Mouse (Mus musculus): ENCODE measurements at regions not wholly inside any gene's neighbourhood (a gene's known extent, or its start where the extent isn't known, plus 50 kb on each side); places are given as distances from the start of the nearest gene placed in this dataset.
A peak's percentile ranks its signal among the peaks of the same experiment; 100 is the strongest.

DNA sequence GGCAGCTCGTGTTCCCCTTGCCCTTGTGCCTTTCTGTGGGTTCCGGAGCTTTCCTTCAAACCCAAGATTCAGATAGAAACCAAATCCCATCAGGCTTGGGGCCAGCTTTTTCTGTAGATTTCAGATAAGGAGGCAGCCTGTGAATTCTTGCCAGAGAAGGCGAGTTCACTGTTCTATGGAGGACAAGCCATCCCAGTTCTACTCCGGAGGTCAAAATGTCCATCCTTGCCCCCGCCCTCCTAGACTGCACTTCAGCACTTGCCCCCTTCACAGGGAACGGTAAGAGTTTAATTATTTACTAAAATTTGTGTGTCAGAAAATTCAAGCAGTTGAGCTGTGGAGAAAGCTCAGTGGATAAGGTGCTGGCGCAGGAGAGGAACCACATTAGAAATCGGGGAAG, 97.1 kb upstream of the Adgrl2 start:
- no peaks in the 10 kb centered on the region for H3K27me3 ChIP-seq (replicated peaks; ENCODE audit: control insufficient read depth, insufficient read depth, low read length)
- no peak overlapping the region for H3K27ac ChIP-seq (ENCODE audit: low read depth, low read length)
- H3K9me3 ChIP-seq (ENCODE audit: control insufficient read depth), result no peaks in the 10 kb centered on the region
- H3K9ac ChIP-seq (ENCODE audit: low read depth, low read length), result no peak overlapping the region
- H3K36me3 ChIP-seq (ENCODE audit: control insufficient read depth, insufficient read depth), result no peaks in the 10 kb centered on the region
- H3K4me3 ChIP-seq (ENCODE audit: low read depth, low read length), result no peak overlapping the region
- 35% methylated on average over 8 of the region's 8 CpGs for whole genome bisulfite sequencing
- peak overlapping the region; percentile 67 for H3K4me2 ChIP-seq (replicated peaks; ENCODE audit: low read depth)
- peaks cover 11% of the 10 kb centered on the region; the same call in 1 of the 2 replicates for H3K4me1 ChIP-seq (replicated peaks; ENCODE audit: control insufficient read depth, insufficient read depth, low read length)
- peak; percentile 58 for ATAC-seq
- no peak for TF ChIP-seq CTCF (IDR thresholded peaks at IDR 0.05; ENCODE audit: low read depth)

DNA sequence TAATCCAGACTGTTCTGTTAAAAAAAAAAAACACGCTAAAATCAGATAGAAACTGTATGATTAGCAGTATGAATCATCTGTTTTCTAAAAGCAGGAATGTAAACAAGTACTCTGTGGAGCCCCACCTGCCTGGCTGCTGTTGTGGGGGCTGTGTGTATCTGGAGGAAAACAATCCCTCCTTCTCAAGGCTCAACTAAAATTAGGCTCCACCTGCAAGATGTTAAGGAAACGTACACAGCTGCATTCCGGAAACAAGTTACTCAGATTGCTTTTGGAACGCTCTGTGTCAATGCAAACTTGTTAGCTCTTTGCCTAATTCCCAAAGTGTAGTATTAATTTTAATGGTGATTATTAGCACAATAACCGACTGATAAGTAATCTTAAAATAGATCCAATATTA, 96.3 kb upstream of the Adgrl2 start:
- Histone ChIP-seq H3K9me3 (ENCODE audit: control insufficient read depth) (no peaks in the 10 kb centered on the region), H3K36me3 (ENCODE audit: control insufficient read depth, insufficient read depth) (no peaks in the 10 kb centered on the region), H3K27ac (ENCODE audit: low read depth, low read length) (no peak overlapping the region), H3K4me1 (replicated peaks; ENCODE audit: control insufficient read depth, insufficient read depth, low read length) (peaks cover 11% of the 10 kb centered on the region; the same call in 1 of the 2 replicates), H3K27me3 (replicated peaks; ENCODE audit: control insufficient read depth, insufficient read depth, low read length) (no peaks in the 10 kb centered on the region), H3K9ac (ENCODE audit: low read depth, low read length) (no peak overlapping the region), H3K4me3 (ENCODE audit: low read depth, low read length) (no peak overlapping the region), H3K4me2 (replicated peaks; ENCODE audit: low read depth) (no peak overlapping the region)
- ATAC-seq, result no peak
- TF ChIP-seq CTCF (IDR thresholded peaks at IDR 0.05; ENCODE audit: low read depth), result no peak
- 23% methylated on average over 5 of the region's 5 CpGs for WGBS

DNA sequence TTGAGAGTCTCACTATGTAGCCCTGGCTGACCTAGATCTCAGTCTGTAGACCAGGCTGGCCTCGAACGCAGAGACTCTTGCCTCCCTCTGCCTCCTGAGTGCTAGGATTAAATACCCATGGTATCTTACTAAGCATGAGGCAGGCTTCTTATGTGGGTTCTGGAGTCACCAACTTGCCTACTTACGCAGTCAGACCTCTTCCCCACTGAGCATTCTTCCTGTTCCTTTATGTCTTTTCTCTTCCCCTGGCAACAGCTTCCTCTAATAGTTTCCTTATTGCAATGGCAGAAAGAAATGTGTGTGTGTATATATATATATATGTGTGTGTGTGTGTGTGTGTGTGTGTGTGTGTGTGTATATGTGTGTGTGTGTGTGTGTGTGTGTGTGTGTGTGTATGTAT, 95.7 kb upstream of the Adgrl2 start:
- H3K4me2 ChIP-seq (replicated peaks; ENCODE audit: low read depth), result no peak overlapping the region
- H3K9ac ChIP-seq (ENCODE audit: low read depth, low read length), result no peak overlapping the region
- no peak overlapping the region for H3K4me3 ChIP-seq (ENCODE audit: low read depth, low read length)
- peaks cover 11% of the 10 kb centered on the region; the same call in 1 of the 2 replicates for H3K4me1 ChIP-seq (replicated peaks; ENCODE audit: control insufficient read depth, insufficient read depth, low read length)
- no peak for TF ChIP-seq CTCF (IDR thresholded peaks at IDR 0.05; ENCODE audit: low read depth)
- no peaks in the 10 kb centered on the region for H3K36me3 ChIP-seq (ENCODE audit: control insufficient read depth, insufficient read depth)
- 76% methylated on average over 3 of the region's 3 CpGs for WGBS
- H3K27me3 ChIP-seq (replicated peaks; ENCODE audit: control insufficient read depth, insufficient read depth, low read length), result no peaks in the 10 kb centered on the region
- no peak for ATAC-seq
- no peak overlapping the region for H3K27ac ChIP-seq (ENCODE audit: low read depth, low read length)
- no peaks in the 10 kb centered on the region for H3K9me3 ChIP-seq (ENCODE audit: control insufficient read depth)

DNA sequence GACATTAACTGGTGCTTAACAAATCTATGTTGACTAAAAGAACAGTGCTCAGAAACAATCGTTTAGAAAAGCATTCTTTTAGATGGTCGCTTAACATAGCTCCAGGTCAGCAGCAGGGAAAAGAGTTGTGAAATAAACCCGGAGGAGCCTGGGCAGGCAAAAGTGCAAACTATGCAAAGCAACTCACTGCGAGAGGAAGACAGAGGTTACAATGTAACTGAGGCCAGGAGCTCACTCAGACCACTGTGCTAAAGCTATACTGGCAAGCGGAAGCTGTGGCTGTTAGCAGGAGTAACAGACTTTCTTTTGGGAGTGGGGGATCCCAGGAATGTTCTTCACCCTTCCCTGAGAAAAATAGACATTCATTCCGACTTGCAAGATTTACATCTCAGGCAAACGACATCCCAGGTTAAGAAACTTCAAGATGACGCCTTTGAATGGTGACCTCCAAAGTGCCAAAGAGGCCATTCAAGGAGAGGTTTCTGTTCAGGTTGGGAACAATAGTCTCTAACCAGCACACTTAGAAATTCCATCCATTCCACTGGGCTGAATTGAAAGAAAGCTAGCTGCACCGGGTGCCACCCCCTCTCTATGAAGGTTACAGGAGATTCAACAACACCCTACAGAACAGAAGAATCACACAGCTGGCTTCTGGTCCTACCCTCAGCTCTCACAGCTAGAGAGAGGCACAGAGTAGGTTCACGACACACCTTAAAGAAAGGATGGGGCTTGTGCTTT, 94.7 kb upstream of the Adgrl2 start:
- no peaks in the 10 kb centered on the region for H3K27me3 ChIP-seq (replicated peaks; ENCODE audit: control insufficient read depth, insufficient read depth, low read length)
- no peak for ATAC-seq
- H3K27ac ChIP-seq (ENCODE audit: low read depth, low read length), result no peak overlapping the region

DNA sequence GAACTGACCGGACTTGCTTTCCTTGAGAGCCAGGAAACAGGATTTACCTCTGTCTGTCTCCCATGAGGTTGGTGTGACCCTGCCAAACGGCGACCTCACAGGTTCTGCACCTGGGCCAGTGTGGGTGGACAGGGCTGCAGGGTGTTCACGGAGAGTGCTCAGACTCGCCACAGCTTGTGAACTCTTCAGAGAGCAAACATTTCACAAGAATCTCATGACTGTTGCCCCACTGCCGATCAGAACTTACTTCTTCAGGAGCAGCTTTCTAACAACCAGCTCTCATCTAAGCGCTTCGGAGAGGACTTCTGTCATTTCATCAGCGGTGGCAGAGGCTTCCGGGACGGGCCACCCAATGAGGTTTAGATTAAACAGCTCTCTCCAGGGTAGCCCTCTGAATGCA, 93.0 kb upstream of the Adgrl2 start:
- TF ChIP-seq CTCF (IDR thresholded peaks at IDR 0.05; ENCODE audit: low read depth), result no peak
- Histone ChIP-seq H3K4me3 (ENCODE audit: low read depth, low read length) (no peak overlapping the region), H3K36me3 (ENCODE audit: control insufficient read depth, insufficient read depth) (no peaks in the 10 kb centered on the region), H3K27ac (ENCODE audit: low read depth, low read length) (no peak overlapping the region), H3K27me3 (replicated peaks; ENCODE audit: control insufficient read depth, insufficient read depth, low read length) (no peaks in the 10 kb centered on the region), H3K4me1 (replicated peaks; ENCODE audit: control insufficient read depth, insufficient read depth, low read length) (0 out of 2 replicates have a peak, but pooled peaks cover 8% of the 10 kb centered on the region), H3K9me3 (ENCODE audit: control insufficient read depth) (no peaks in the 10 kb centered on the region), H3K4me2 (replicated peaks; ENCODE audit: low read depth) (peak overlapping the region; percentile 22), H3K9ac (ENCODE audit: low read depth, low read length) (no peak overlapping the region)
- 33% methylated on average over 11 of the region's 11 CpGs for WGBS
- no peak for ATAC-seq

More for the DNA sequence above, 94.7 kb upstream of the Adgrl2 start:
- H3K36me3 ChIP-seq (ENCODE audit: control insufficient read depth, insufficient read depth), result no peaks in the 10 kb centered on the region
- H3K9me3 ChIP-seq (ENCODE audit: control insufficient read depth), result no peaks in the 10 kb centered on the region
- WGBS, result 46% methylated on average over 10 of the region's 10 CpGs
- no peak overlapping the region for H3K4me3 ChIP-seq (ENCODE audit: low read depth, low read length)
- H3K4me1 ChIP-seq (replicated peaks; ENCODE audit: control insufficient read depth, insufficient read depth, low read length), result peaks cover 11% of the 10 kb centered on the region; the same call in 1 of the 2 replicates
- TF ChIP-seq CTCF (IDR thresholded peaks at IDR 0.05; ENCODE audit: low read depth), result no peak
- H3K4me2 ChIP-seq (replicated peaks; ENCODE audit: low read depth), result no peak overlapping the region
- H3K9ac ChIP-seq (ENCODE audit: low read depth, low read length), result no peak overlapping the region

DNA sequence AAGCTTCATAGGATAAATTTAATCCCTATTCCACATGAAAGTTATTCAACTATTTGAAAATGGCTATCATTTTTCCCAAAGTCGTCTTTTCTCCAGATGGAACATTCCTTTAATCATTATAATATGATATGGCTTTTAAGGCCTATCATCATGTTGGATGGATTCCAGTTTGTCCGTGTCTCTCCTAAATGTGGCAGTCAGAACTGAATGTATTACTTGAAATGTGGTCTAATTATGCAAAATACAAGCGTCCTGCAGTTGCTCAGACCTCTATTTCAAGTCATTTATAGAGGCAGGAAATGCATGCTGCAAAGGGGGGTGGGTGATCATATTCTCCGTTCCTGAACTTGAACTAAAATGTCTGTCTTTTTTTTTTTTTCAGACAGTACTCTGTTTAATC, 88.5 kb upstream of the Adgrl2 start:
- TF ChIP-seq CTCF (IDR thresholded peaks at IDR 0.05; ENCODE audit: low read depth), result no peak
- Histone ChIP-seq H3K9me3 (ENCODE audit: control insufficient read depth) (no peaks in the 10 kb centered on the region), H3K4me2 (replicated peaks; ENCODE audit: low read depth) (no peak overlapping the region), H3K27ac (ENCODE audit: low read depth, low read length) (no peak overlapping the region), H3K4me3 (ENCODE audit: low read depth, low read length) (no peak overlapping the region), H3K27me3 (replicated peaks; ENCODE audit: control insufficient read depth, insufficient read depth, low read length) (no peaks in the 10 kb centered on the region), H3K4me1 (replicated peaks; ENCODE audit: control insufficient read depth, insufficient read depth, low read length) (no peaks in the 10 kb centered on the region), H3K9ac (ENCODE audit: low read depth, low read length) (no peak overlapping the region), H3K36me3 (ENCODE audit: control insufficient read depth, insufficient read depth) (no peaks in the 10 kb centered on the region)
- no peak for ATAC-seq
- 64% methylated on average over 4 of the region's 4 CpGs for WGBS

All from intestine, postnatal 0 days (tissue).